Mouse (Mus musculus): Measurements from ENCODE around the gene Cul4a.

DNA sequence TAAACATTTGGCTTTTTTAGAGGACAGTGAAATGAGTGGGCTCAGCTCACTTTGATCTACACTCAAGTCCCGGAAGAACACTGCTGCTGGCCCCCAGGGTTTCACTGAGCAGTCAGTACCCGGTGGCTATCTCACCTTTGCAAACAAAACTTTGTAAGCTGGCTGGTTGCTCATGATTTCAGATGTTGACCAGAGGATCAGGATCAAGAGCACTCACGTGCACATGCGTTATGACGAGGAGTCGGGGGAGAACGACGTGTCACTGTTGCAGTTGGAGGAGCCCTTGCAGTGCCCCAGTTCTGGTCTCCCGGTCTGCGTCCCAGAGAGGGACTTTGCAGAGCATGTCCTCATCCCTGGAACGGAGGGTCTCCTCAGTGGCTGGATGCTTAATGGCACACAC, 32.2 kb upstream of the Cul4a start:
- TF ChIP-seq POLR2A (IDR thresholded peaks at IDR 0.05; ENCODE audit: extremely low read depth, insufficient read depth, low read length): no peak
- no peak for TF ChIP-seq CTCF (IDR thresholded peaks at IDR 0.05; ENCODE audit: low read depth, low read length)
